Mouse (Mus musculus) liver, embryonic 14.5 days (tissue): ENCODE results near the gene Srp54c. TPM values are rescaled to one million over a fixed set of nuclear protein-coding genes. Genes with fewer than 3 reads are reported as not detected.

Experiments used
- ATAC-seq: fragments of 200-750 bp; cut with Nextera tagmentation; 2 replicates; pipeline ENCODE4 v1.8.0; 2017; ENCODE audit warnings: moderate number of reproducible peaks, mild to moderate bottlenecking, moderate library complexity; ENCODE audit not compliant: insufficient read depth
- DNase-seq, 3 experiments: peaks; one replicate each; pipeline ENCODE4 v3.0.0-alpha.2; 2012 to 2013; ENCODE audit warnings: low read depth in 3 of 3, low spot score in 3 of 3
- H3K27ac ChIP-seq: fragments of 300-500 bp; sonication (generic); 2 replicates; pipeline ENCODE4 v1.5.1; 2014; ENCODE audit warnings: moderate library complexity, mild to moderate bottlenecking, control low read depth, inconsistent platforms
- H3K27me3 ChIP-seq: fragments of 300-500 bp; sonication (generic); 2 replicates; pipeline ENCODE4 v1.6.1; 2014; ENCODE audit warnings: mild to moderate bottlenecking, low read length, moderate library complexity; ENCODE audit not compliant: control insufficient read depth, insufficient read depth
- H3K36me3 ChIP-seq: fragments of 300-500 bp; sonication (generic); replicated peaks from 2 replicates; pipeline ENCODE4 v1.6.1; 2014; ENCODE audit warnings: low read depth; ENCODE audit not compliant: control insufficient read depth, insufficient read depth
- H3K4me1 ChIP-seq, 2 experiments: fragments of 200-500 bp in 1 of 2; fragments of 300-500 bp in 1 of 2; sonication (generic) in 1 of 2; replicated peaks; 2 replicates each; pipeline ENCODE4 v1.6.1; 2012 to 2014; ENCODE audit warnings: antibody characterized with exemption in 1 of 2, inconsistent platforms in 1 of 2, low read length in 1 of 2; ENCODE audit not compliant: control insufficient read depth in 2 of 2, insufficient read depth in 2 of 2
- H3K4me2 ChIP-seq: fragments of 300-500 bp; sonication (generic); 2 replicates; pipeline ENCODE4 v1.6.1; 2014; ENCODE audit warnings: low read depth, mild to moderate bottlenecking, control low read depth, moderate library complexity
- H3K4me3 ChIP-seq, 2 experiments: fragments of 200-500 bp in 1 of 2; fragments of 300-500 bp in 1 of 2; sonication (generic) in 1 of 2; 2 replicates each; pipeline ENCODE4 v1.5.1; 2012 to 2014; ENCODE audit warnings: low read depth in 2 of 2, low read length in 2 of 2, mild to moderate bottlenecking in 2 of 2, control low read depth in 1 of 2, inconsistent platforms in 1 of 2, moderate library complexity in 1 of 2; ENCODE audit not compliant: insufficient read depth in 1 of 2
- H3K9ac ChIP-seq: fragments of 300-500 bp; sonication (generic); replicated peaks from 2 replicates; pipeline ENCODE4 v1.6.1; 2014; ENCODE audit warnings: mild to moderate bottlenecking, control low read depth, moderate library complexity
- H3K9me3 ChIP-seq: fragments of 300-500 bp; sonication (generic); 2 replicates; pipeline ENCODE4 v1.6.1; 2016; ENCODE audit warnings: low read length, mixed read lengths; ENCODE audit not compliant: control insufficient read depth
- CTCF ChIP-seq: IDR thresholded peaks from 2 replicates; pipeline ENCODE4 v1.5.1; 2016; ENCODE audit warnings: antibody characterized with exemption, low read depth, control low read depth
- EP300 ChIP-seq: IDR thresholded peaks from 2 replicates; pipeline ENCODE4 v1.6.1; 2016; ENCODE audit warnings: antibody characterized with exemption, low read depth
- WGBS: fragments of 180-500 bp; shearing (Covaris S2); extraction: QIAGEN DNeasy Blood & Tissue Kit; methylation state at CpG from one replicate; pipeline ENCODE4 v1.1.7; 2014; ENCODE audit not compliant: insufficient replicate concordance; 5-methylcytosine and 5-hydroxymethylcytosine counted together
- polyA plus RNA-seq, 2 experiments: library from polyadenylated mRNA; depleted of rRNA in 1 of 2; stranded (reverse) in 1 of 2; unstranded in 1 of 2; fragments of >200 nt; fragmentation: Nextera tagmentation in 1 of 2; extraction: Ambion mirVana in 1 of 2; gene quantifications; 2 replicates each; pipeline versions ENCODE4 v1.2.1 to v1.2.3; 2012 to 2014

Gene Srp54c
- polyA plus RNA-seq, 2 experiments = 17.1 to 34.7 TPM

DNA sequence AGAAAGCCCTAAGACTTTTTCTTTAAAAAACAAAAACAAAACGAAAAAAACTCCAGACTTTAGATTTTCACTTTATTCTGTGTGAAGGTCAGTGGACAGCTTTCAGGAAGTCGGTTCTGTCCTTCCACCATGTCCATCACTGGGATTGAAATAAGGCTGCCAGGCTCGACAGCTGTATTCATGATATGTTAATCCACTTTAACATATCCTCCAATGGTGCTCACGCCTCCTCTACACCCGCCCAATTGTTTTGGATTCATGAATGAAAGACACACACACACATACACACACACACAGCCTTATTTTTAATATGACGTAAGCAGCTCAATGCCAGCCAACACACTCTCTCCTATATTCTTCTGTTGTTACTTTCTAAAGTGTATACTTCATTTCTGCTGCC is 77.6 kb downstream of the Srp54c start:
- no peak overlapping the region for H3K27ac ChIP-seq
- TF ChIP-seq CTCF (no peak), EP300 (no peak)
- H3K27me3 ChIP-seq = no peaks in the 10 kb centered on the region
- H3K4me2 ChIP-seq = no peak overlapping the region
- H3K4me3 ChIP-seq = no peak overlapping the region
- 74% methylated on average over 6 of the region's 6 CpGs for WGBS
- no peaks in the 10 kb centered on the region for H3K36me3 ChIP-seq
- no peak for DNase-seq
- H3K9ac ChIP-seq = no peak overlapping the region
- ATAC-seq = no peak
- peaks cover 2% of the 10 kb centered on the region in 2 experiments; a peak in 1 of 4 replicates for H3K4me1 ChIP-seq
- H3K9me3 ChIP-seq = no peaks in the 10 kb centered on the region

DNA sequence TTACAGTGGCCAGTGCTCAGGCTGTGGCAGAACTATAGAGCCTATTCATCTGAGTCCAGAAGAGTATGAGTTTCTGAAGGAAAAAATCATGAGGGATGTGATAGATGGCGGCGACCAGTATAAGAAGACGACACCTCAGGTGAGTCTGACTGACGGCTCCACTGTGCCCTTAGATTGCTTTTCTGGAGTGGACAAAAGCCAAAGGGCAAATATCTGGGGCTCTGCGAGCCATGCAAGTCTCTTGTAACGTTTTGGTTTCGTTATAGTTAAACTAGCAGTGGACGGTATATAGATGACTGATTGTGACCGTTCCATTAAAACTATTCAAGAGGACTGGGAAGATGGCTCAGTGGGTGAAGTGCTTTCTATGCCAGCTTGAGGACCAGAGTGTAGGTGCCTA is 78.8 kb downstream of the Srp54c start:
- ATAC-seq (no peak), DNase-seq (no peak)
- no peaks in the 10 kb centered on the region for H3K36me3 ChIP-seq
- no peak for TF ChIP-seq CTCF
- no peak for TF ChIP-seq EP300
- H3K4me1 ChIP-seq = peaks cover 2% of the 10 kb centered on the region in 2 experiments; a peak in 1 of 4 replicates
- 84% methylated on average over 9 of the region's 9 CpGs for WGBS
- H3K27ac ChIP-seq = no peak overlapping the region
- H3K4me2 ChIP-seq = no peak overlapping the region
- no peak overlapping the region for H3K9ac ChIP-seq
- no peaks in the 10 kb centered on the region for H3K9me3 ChIP-seq
- no peak overlapping the region for H3K4me3 ChIP-seq
- no peaks in the 10 kb centered on the region for H3K27me3 ChIP-seq

DNA sequence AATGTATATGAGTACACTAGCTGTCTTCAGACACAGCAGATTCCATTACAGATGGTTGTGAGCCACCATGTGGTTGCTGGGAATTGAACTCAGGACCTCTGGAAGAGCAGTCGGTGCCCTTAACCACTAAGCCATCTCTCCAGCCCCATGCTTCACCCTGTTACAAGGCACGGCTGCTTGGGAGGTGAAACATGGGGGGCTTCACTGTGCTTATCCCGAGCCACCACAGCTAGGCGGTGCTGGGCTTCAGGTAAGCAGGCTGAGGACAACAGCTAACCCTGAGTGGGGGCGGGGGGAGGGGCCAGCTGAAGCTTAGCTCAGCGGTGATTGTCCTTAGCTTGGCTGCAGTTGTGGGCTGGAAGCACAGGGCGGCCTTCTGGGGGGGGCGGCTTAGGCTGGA is 79.5 kb downstream of the Srp54c start:
- H3K9ac ChIP-seq = no peak overlapping the region
- no peak overlapping the region for H3K4me3 ChIP-seq
- DNase-seq (no peak), ATAC-seq (no peak)
- no peak overlapping the region for H3K27ac ChIP-seq
- H3K4me2 ChIP-seq = no peak overlapping the region
- TF ChIP-seq EP300 = no peak
- no peak for TF ChIP-seq CTCF
- H3K36me3 ChIP-seq = no peaks in the 10 kb centered on the region
- H3K9me3 ChIP-seq = no peaks in the 10 kb centered on the region
- no peaks in the 10 kb centered on the region for H3K4me1 ChIP-seq
- no peaks in the 10 kb centered on the region for H3K27me3 ChIP-seq
- WGBS = 79% methylated on average over 8 of the region's 8 CpGs

DNA sequence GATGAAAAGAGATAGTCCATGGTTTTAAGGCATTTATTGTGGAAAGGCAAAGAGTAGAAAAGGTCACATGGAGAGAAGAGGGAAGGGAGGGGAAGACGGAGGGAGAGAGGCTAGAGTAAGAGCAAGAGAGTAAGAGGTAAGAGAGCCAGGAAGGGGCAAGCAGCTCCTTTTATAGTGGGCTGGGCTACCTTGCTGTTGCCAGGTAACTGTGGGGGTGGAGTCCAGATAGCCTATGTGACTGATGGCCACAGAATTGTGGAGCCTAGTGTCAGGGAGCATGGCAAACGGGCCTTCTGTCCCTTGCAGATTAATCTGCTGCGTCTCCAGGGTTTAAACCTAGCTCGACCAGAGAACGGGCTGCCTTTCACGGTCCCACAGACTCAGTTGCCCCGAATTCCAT is 81.9 kb downstream of the Srp54c start:
- TF ChIP-seq EP300 = no peak
- TF ChIP-seq CTCF = no peak
- no peak for ATAC-seq

More for the DNA sequence above, 81.9 kb downstream of the Srp54c start:
- Histone ChIP-seq H3K4me2 (no peak overlapping the region), H3K4me1 (no peaks in the 10 kb centered on the region), H3K27ac (no peak overlapping the region), H3K27me3 (no peaks in the 10 kb centered on the region), H3K36me3 (no peaks in the 10 kb centered on the region), H3K9ac (no peak overlapping the region), H3K4me3 (no peak overlapping the region), H3K9me3 (no peaks in the 10 kb centered on the region)
- DNase-seq = no peak
- WGBS = 82% methylated on average over 7 of the region's 7 CpGs

Other genes starting within 250 kb of the Srp54c start
- not detected in 2 replicates for gene Gm20403, start 243.6 kb upstream of the Srp54c start, polyA plus RNA-seq (2012; rRNA removed)
- not detected in 2 replicates for gene Gm20403, start 243.6 kb upstream of the Srp54c start, polyA plus RNA-seq (2014; fragmentation: Nextera tagmentation; extraction: Ambion mirVana)
- gene Baz1a, start 215.8 kb upstream of the Srp54c start, polyA plus RNA-seq (2012; rRNA removed) = 9.6 and 17.7 TPM in 2 replicates
- 26.4 and 28.0 TPM in 2 replicates for gene Baz1a, start 215.8 kb upstream of the Srp54c start, polyA plus RNA-seq (2014; fragmentation: Nextera tagmentation; extraction: Ambion mirVana)
- 11.1 and 15.0 TPM in 2 replicates for gene 2700097O09Rik, start 150.1 kb upstream of the Srp54c start, polyA plus RNA-seq (2012; rRNA removed)
- 34.3 and 37.0 TPM in 2 replicates for gene 2700097O09Rik, start 150.1 kb upstream of the Srp54c start, polyA plus RNA-seq (2014; fragmentation: Nextera tagmentation; extraction: Ambion mirVana)
- gene Srp54a, start 149.9 kb upstream of the Srp54c start, polyA plus RNA-seq (2012; rRNA removed) = 7.1 and 11.2 TPM in 2 replicates
- gene Srp54a, start 149.9 kb upstream of the Srp54c start, polyA plus RNA-seq (2014; fragmentation: Nextera tagmentation; extraction: Ambion mirVana) = 89.1 and 91.6 TPM in 2 replicates
- 2.3 and 3.8 TPM in 2 replicates for gene Fam177a, start 105.7 kb upstream of the Srp54c start, polyA plus RNA-seq (2012; rRNA removed)
- gene Fam177a, start 105.7 kb upstream of the Srp54c start, polyA plus RNA-seq (2014; fragmentation: Nextera tagmentation; extraction: Ambion mirVana) = 7.3 and 8.0 TPM in 2 replicates
- 9.5 and 14.0 TPM in 2 replicates for gene Srp54b, start 75.1 kb upstream of the Srp54c start, polyA plus RNA-seq (2012; rRNA removed)
- gene Srp54b, start 75.1 kb upstream of the Srp54c start, polyA plus RNA-seq (2014; fragmentation: Nextera tagmentation; extraction: Ambion mirVana) = 28.7 and 29.0 TPM in 2 replicates
- not detected in 2 replicates for gene 1700047I17Rik2, start 30.6 kb upstream of the Srp54c start, polyA plus RNA-seq (2012; rRNA removed)
- gene 1700047I17Rik2, start 30.6 kb upstream of the Srp54c start, polyA plus RNA-seq (2014; fragmentation: Nextera tagmentation; extraction: Ambion mirVana) = not detected in 2 replicates
- gene 1110008L16Rik, start 69.4 kb downstream of the Srp54c start, polyA plus RNA-seq (2012; rRNA removed) = 4.2 and 5.2 TPM in 2 replicates
- gene 1110008L16Rik, start 69.4 kb downstream of the Srp54c start, polyA plus RNA-seq (2014; fragmentation: Nextera tagmentation; extraction: Ambion mirVana) = 6.1 and 7.2 TPM in 2 replicates
- 2.8 and 4.7 TPM in 2 replicates for gene Ppp2r3c, start 72.8 kb downstream of the Srp54c start, polyA plus RNA-seq (2012; rRNA removed)
- gene Ppp2r3c, start 72.8 kb downstream of the Srp54c start, polyA plus RNA-seq (2014; fragmentation: Nextera tagmentation; extraction: Ambion mirVana) = 7.4 and 7.9 TPM in 2 replicates
- 63.1 and 85.9 TPM in 2 replicates for gene Psma6, start 154.1 kb downstream of the Srp54c start, polyA plus RNA-seq (2012; rRNA removed)
- 220 and 221 TPM in 2 replicates for gene Psma6, start 154.1 kb downstream of the Srp54c start, polyA plus RNA-seq (2014; fragmentation: Nextera tagmentation; extraction: Ambion mirVana)